Mouse (Mus musculus) myocyte (in vitro differentiated cells): Measurements from ENCODE around the gene Dcaf7. TPM values are rescaled to one million over a fixed set of nuclear protein-coding genes. Genes with fewer than 3 reads are reported as not detected.

Experiments
- polyA plus RNA-seq: library from polyadenylated mRNA; unstranded; fragments of >200 nt; fragmentation: generic; extraction: Trizol; gene quantifications from one replicate; pipeline ENCODE4 v1.2.1, GENCODE M21; 2012; ENCODE audit warnings: missing spikeins

Gene Dcaf7
- polyA plus RNA-seq, 1 experiment = 36.1 TPM

Other genes starting within 250 kb of the Dcaf7 start
- gene Cyb561, start 83.5 kb upstream of the Dcaf7 start, polyA plus RNA-seq = 1.5 TPM
- 1.3 TPM for gene Ace, start 68.9 kb upstream of the Dcaf7 start, polyA plus RNA-seq
- gene Ace3, start 42.2 kb upstream of the Dcaf7 start, polyA plus RNA-seq = not detected
- not detected for gene Kcnh6, start 28.7 kb upstream of the Dcaf7 start, polyA plus RNA-seq
- gene Taco1, start 29.2 kb downstream of the Dcaf7 start, polyA plus RNA-seq = 21.2 TPM
- gene Map3k3, start 47.7 kb downstream of the Dcaf7 start, polyA plus RNA-seq = 21.9 TPM
- gene Gm10840, start 124.0 kb downstream of the Dcaf7 start, polyA plus RNA-seq = not detected
- gene Limd2, start 124.0 kb downstream of the Dcaf7 start, polyA plus RNA-seq = 36.4 TPM
- 25.9 TPM for gene Strada, start 165.3 kb downstream of the Dcaf7 start, polyA plus RNA-seq
- gene Ccdc47, start 179.5 kb downstream of the Dcaf7 start, polyA plus RNA-seq = 31.6 TPM
- 22.0 TPM for gene Ddx42, start 180.1 kb downstream of the Dcaf7 start, polyA plus RNA-seq
- gene Ftsj3, start 219.2 kb downstream of the Dcaf7 start, polyA plus RNA-seq = 36.1 TPM
- 305 TPM for gene Psmc5, start 219.3 kb downstream of the Dcaf7 start, polyA plus RNA-seq
- 42.9 TPM for gene Smarcd2, start 236.1 kb downstream of the Dcaf7 start, polyA plus RNA-seq
- gene Tcam1, start 239.8 kb downstream of the Dcaf7 start, polyA plus RNA-seq = 0.11 TPM